Mouse (Mus musculus): Measurements from ENCODE around the gene Tbck.

Tbck gene

GRCm38 (mm10) chr3:132871318-132871904 is 187.5 kb downstream of the Tbck start:
- DNase-seq (ENCODE audit: low read depth): peak; percentile 86

DNA sequence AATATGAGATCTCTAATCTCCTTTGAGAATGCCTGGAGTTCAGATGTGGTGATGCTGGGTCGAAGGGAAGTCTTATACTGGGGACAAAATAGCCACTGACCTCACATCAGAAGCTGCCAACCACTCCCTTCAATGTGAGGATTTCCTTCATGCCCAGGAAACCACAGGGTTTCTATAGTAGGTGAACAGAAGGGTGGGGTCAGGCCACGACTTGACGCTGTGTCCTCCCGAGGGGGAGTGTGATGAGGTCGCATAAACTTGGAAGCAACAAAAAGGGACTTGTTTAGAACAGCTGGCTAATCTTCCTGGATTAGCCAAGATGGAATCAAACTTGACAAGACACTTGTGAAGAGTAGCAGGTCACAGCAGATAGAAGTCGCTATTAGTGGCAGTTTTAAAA is 189.3 kb downstream of the Tbck start:
- no peak for DNase-seq (ENCODE audit: low read depth)

DNA sequence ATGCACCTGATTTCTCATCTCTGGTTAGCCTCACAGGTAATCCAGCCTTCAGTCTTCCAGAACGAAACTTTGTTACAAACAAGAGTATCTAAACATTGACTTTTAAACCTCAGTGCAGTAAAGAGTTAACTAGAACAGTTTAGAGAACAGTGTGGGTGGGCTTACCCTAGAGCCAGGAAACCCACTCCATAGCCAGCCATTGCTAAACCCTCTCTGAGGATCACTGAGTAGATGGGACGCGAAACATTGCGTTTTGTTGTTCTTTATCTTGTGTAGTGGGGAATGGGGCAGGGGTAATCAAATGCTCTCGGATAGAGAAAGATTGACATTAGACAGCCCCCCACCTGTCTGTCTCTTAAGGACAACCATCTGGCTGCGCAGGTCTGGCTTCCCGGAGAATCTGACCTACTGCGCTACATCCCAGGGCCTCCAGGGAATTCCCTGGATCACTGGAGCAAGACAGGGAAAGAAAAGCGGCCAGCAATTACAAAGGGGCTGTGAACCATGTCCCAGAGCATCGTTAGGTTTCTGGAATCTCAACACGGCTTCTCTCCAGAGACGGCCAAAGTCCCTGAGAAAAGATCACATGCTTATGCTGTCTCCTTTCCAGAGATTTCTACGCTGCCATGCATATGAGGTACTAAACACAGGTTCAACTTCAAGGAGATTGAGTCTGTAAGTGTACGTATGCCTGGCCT is 192.2 kb downstream of the Tbck start:
- DNase-seq (ENCODE audit: low read depth): no peak

DNA sequence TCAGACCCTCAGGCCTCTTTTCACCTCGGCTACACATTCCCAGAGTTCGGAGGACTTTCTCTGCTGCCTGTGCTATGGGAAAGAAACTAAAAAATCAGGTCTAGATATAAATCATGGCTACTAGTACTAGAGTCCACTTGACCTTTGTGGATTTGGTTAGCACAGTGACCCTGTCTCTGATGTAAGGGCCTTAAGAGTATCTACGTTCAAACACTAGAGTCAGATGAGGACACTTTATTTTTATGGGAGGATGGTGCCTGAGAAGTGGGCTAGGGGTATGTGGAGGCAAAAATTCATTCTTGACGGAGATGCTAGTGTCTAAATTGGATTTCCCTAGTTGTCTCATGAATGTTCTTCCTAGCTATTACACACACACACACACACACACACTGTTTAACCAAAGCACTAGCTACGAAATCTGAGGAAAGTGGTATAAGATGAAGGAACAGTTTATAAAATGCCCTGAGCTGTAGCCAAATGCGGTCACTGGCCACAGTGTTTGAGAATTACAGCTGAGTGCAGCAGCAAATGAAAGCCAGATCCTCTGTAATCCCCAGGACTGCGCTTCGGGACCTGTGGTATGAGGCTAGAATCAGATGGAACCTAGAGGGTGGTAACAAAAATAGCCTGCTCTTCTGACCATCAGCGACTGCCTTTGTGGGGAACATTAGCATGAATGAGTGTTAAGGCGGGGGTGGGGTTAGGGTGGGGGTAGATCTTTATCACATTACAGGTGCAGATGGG is 193.2 kb downstream of the Tbck start:
- peak; percentile 85 for DNase-seq (ENCODE audit: low read depth)

DNA sequence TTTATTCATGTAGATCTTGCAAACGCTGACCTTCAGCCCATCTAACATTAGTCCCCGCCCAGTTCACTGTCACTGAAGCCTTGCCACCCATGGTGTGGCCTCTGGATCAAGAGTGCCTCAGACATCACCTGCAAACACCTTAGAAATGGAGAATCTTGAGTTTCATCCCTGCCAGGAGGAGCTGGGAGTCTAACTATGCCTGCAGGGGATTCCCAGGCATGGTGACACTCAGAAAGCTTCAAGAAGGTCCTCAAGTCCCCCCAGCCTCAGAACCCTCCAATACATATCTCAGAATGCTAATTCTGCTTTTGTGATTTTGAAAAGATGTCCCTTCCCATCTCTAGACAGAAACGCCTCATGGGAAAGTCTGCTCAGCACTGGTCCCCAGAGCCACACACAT is 196.4 kb downstream of the Tbck start:
- no peak for DNase-seq (ENCODE audit: low read depth)

- no peak for DNase-seq (ENCODE audit: low read depth)
Measured at GRCm38 (mm10) chr3:132880826-132881225, 196.9 kb downstream of the Tbck start.

GRCm38 (mm10) chr3:132883256-132883655 is 199.3 kb downstream of the Tbck start:
- DNase-seq (ENCODE audit: low read depth): no peak

GRCm38 (mm10) chr3:132884459-132884858 is 200.5 kb downstream of the Tbck start:
- no peak for DNase-seq (ENCODE audit: low read depth)

DNA sequence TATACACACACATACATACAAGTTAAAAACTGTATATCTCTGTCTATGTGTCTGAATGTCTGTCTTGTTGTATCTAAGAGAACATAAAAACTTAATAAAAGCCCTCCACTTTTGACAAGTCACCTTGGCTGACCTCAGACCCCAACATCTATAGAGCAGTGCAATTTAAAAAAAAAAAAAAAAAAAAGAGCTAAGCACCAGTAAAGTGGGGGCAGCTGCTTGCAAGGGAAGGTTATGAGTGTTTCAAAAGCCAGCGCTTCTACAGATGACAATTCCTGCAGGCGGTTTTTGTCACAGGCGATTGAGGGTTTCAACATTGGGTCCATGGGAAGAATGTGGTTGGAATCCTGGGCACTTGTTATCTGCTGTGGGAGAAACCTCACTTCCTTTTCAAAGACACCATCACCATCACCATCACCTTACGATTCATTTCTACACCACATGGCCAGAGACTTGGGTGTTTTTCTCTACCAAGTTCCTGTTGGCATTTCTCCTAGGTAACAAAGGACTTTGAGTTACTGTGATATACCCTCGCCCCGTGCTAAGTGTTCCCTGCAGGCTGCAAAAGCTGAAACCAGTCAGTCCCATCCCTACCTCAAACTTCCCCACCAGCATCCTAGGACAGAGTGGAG is 202.6 kb downstream of the Tbck start:
- DNase-seq (ENCODE audit: low read depth): no peak

DNA sequence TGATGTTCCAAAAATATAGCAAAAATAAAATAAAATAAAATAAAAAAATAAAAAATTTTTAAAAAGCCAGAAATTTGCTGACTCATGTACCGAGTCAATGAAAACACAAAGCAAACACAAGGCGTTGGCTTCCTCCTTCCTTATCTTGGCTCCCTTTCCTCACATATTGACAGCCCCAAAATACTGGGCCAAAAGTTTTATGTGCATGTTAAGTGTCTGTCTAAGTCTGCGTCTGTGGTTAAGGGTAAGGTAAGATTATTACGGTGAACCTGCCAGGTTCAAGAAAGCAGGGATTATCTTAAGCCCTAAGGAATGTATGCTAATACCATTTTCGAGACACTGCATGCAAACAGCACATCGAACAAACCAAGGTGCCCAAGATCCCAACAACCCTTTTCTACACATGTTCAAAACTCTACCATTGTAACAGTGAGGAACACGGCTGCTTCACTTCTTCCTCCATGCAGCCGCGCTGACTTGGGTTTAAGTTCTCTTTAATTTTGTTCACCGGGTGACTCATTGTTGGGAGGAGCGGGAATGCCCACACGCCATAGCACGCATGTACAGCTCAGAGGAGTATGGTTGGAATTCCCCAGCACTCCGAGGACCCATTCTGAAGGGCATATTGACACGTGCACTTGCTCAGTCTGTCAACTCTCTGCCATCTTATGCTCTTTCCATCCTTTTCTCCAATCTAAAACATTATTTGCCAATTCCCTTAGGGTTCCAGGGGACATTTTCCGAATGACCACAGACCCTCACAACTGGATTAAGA is 203.3 kb downstream of the Tbck start:
- no peak for DNase-seq (ENCODE audit: low read depth)
